Mouse (Mus musculus) midbrain, embryonic 12.5 days (tissue): Measurements from ENCODE around the gene Dmxl2. TPM values are rescaled to one million over a fixed set of nuclear protein-coding genes. Genes with fewer than 3 reads are reported as not detected.

Experiments used
- ATAC-seq: fragments of 200-750 bp; cut with Nextera tagmentation; 2 replicates; pipeline ENCODE4 v1.8.0; 2017; ENCODE audit warnings: low read depth, moderate TSS enrichment, moderate library complexity; ENCODE audit not compliant: low FRiP score
- H3K27ac ChIP-seq: fragments of 300-500 bp; sonication (generic); replicated peaks from 2 replicates; pipeline ENCODE4 v1.5.1; 2016; ENCODE audit warnings: mild to moderate bottlenecking
- H3K27me3 ChIP-seq: fragments of 300-500 bp; sonication (generic); 2 replicates; pipeline ENCODE4 v1.6.1; 2016; ENCODE audit warnings: mild to moderate bottlenecking
- H3K36me3 ChIP-seq: fragments of 300-500 bp; sonication (generic); 2 replicates; pipeline ENCODE4 v1.6.1; 2016
- H3K4me1 ChIP-seq: fragments of 300-500 bp; sonication (generic); 2 replicates; pipeline ENCODE4 v1.6.1; 2016
- H3K4me2 ChIP-seq: fragments of 300-500 bp; sonication (generic); replicated peaks from 2 replicates; pipeline ENCODE4 v1.6.1; 2016; ENCODE audit warnings: mild to moderate bottlenecking, moderate library complexity
- H3K4me3 ChIP-seq: fragments of 300-500 bp; sonication (generic); 2 replicates; pipeline ENCODE4 v1.5.1; 2016; ENCODE audit warnings: mild to moderate bottlenecking
- H3K9ac ChIP-seq: fragments of 300-500 bp; sonication (generic); replicated peaks from 2 replicates; pipeline ENCODE4 v1.6.1; 2016; ENCODE audit warnings: mild to moderate bottlenecking, moderate library complexity
- H3K9me3 ChIP-seq: fragments of 300-500 bp; sonication (generic); 2 replicates; pipeline ENCODE4 v1.6.1; 2016; ENCODE audit warnings: mild to moderate bottlenecking
- WGBS: fragments of 180-500 bp; shearing (Covaris S2); methylation state at CpG from one replicate; pipeline ENCODE4 v1.1.7; 2016; 5-methylcytosine and 5-hydroxymethylcytosine counted together
- polyA plus RNA-seq: library from polyadenylated mRNA; unstranded; fragments of >200 nt; fragmentation: Nextera tagmentation; extraction: Ambion mirVana; gene quantifications from 2 replicates; pipeline ENCODE4 v1.2.1, GENCODE M21; 2016

Gene Dmxl2
- polyA plus RNA-seq: 20.8 and 25.5 TPM in 2 replicates

DNA sequence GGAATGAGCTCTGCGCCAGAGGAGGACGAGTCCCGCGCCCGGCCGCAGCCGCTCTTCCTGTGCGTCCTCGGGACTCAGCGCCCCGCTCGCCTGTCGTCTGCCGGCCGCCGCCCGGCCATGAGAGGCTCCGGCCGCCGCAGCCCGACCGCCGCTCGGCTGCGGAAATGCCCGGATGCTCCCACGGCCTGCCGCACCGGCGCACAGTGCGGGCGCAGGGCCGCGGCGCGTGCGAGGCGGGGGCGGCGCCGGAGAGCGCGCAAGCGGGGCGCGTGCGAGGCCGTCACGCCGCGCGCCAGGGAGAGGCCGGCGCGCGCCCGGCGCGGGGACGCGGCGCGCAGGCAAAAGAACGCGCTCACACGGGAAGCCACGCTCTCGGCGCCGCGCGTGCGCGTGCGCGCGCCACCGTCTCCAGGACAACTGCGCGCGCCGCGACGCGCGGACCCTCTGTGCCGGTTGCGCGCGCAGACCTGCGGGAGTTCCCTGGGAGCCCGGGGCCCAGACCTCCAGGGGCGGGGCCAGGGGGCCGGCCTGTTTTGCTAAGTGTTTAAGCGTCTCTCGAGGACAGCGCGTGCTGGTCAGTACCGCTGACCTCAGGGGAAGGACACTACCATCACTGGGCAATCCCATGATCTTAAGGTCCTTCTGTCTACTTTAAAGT is at the start of gene Dmxl2:
Dmxl2 (minus strand) TSS at position 174 of the 658 bp plus-strand sequence.
- ATAC-seq: peak; percentile 95
- peak within 1 kb of the TSS; percentile 87 for H3K4me2 ChIP-seq
- H3K27ac ChIP-seq: peak within 1 kb of the TSS; percentile 87
- H3K9ac ChIP-seq: peak within 1 kb of the TSS; percentile 88
- peak within 1 kb of the TSS; percentile 81 for H3K4me3 ChIP-seq
- WGBS: under 1% methylated on average over 68 of the region's 99 CpGs
- H3K27me3 ChIP-seq: peaks cover 12% of the 10 kb centered on the region
- no peaks in the 10 kb centered on the region for H3K9me3 ChIP-seq
- peaks cover 20% of the 10 kb centered on the region for H3K4me1 ChIP-seq
- H3K36me3 ChIP-seq: no peaks in the 10 kb centered on the region

DNA sequence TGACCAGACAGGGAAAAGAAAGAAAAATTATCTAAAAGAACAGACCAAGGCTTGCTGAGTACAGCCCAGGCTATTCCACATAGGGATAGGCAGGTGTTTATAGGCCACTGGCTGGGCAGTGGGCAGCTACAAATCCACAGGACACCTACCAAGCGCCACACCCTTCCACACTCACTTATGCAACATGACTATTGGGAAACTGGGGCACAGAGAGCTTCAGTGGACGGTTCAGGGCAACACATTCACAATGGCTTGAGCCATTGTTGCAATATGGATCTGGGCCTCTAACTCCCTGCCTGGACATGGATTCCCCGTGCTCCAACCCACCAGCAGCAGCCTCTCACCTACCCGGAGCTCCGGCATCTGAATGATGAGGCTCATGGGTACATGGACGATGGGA is 48.0 kb upstream of the Dmxl2 start:
- no peaks in the 10 kb centered on the region for H3K4me1 ChIP-seq
- no peak overlapping the region for H3K4me3 ChIP-seq
- no peaks in the 10 kb centered on the region for H3K27me3 ChIP-seq
- H3K36me3 ChIP-seq: no peaks in the 10 kb centered on the region
- no peak overlapping the region for H3K4me2 ChIP-seq
- H3K9ac ChIP-seq: no peak overlapping the region
- 90% methylated on average over 6 of the region's 6 CpGs for WGBS
- H3K9me3 ChIP-seq: no peaks in the 10 kb centered on the region
- H3K27ac ChIP-seq: no peak overlapping the region
- ATAC-seq: no peak

DNA sequence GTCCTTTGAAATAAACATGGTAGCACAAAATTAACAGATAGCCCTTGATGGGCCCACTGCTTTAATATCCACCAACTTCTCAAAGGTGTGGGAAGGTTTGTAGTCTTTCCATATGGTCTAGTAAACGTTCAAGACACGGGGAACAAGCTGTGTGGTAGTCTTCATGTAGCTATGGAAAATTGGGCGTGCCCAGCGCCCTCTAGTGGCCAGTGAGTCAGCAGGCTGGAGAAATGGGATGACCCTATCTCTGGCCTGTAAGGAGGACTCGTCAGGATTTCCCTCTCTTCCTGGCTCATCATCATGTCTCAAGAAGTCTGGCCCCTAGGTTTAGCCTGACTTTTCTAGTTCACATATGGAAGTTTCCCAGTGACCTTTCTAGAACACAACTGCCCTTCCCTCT is 46.1 kb upstream of the Dmxl2 start:
- H3K4me3 ChIP-seq: no peak overlapping the region
- no peaks in the 10 kb centered on the region for H3K36me3 ChIP-seq
- no peaks in the 10 kb centered on the region for H3K9me3 ChIP-seq
- H3K27me3 ChIP-seq: no peaks in the 10 kb centered on the region
- H3K4me1 ChIP-seq: no peaks in the 10 kb centered on the region
- H3K4me2 ChIP-seq: no peak overlapping the region
- H3K27ac ChIP-seq: no peak overlapping the region
- H3K9ac ChIP-seq: no peak overlapping the region
- ATAC-seq: no peak
- 21% methylated on average over 5 of the region's 5 CpGs for WGBS

DNA sequence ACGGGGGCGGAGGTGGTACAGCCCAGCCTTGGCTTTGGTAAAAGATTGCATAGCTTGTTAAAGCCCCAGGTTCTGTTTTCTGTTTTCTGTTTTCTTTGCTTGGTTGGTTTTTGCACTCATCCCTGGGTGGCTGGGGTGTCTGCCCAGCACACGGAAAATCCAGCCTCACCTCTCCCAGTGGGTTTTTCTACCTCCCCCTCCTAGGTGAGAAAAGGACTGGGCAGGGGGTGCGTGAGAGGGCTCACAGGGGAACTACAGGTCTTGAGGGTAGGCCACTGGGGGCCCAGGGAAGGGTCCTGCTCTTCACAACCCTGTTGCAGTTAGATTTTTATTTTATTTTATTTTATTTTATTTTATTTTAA is 43.5 kb upstream of the Dmxl2 start:
- H3K27ac ChIP-seq: no peak overlapping the region
- H3K36me3 ChIP-seq: no peaks in the 10 kb centered on the region
- WGBS: 92% methylated on average over 4 of the region's 4 CpGs
- H3K9ac ChIP-seq: no peak overlapping the region
- no peak for ATAC-seq
- H3K4me2 ChIP-seq: no peak overlapping the region
- no peaks in the 10 kb centered on the region for H3K27me3 ChIP-seq
- no peaks in the 10 kb centered on the region for H3K9me3 ChIP-seq
- no peaks in the 10 kb centered on the region for H3K4me1 ChIP-seq
- H3K4me3 ChIP-seq: no peak overlapping the region

DNA sequence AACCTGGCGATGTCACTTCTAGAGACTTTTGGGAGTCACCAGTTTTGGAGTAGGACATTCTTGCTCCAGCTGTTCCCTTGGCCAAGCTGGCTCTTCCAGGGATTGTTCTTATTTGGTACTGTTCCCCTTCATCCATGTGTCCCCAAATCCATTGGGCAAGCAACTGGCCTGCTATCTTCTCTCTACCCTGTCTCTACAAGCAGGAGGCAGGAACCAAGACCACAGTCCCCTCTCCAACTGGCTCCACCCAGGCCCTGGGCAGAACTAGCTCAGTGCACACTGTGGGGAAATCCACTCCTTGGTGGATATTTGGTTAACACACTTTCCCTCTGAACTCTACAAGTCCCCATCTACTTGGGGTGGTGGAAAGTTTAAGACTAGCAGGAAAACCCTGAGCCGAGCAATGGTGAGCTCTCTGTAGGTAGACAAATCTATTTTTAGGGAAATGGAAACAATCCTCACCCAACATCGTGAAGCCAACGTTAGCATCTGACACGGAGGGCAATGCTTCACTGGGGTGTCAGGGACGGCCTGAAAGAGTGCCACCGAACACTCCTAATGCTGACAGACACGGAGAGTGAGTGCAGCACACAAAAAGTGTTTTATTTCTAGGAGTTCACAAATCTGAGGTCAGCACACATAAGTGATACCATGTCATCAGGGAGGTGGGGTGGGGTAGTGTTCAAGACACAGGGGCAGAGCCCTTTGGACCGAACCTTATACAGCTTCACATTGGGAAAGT is 43.0 kb upstream of the Dmxl2 start:
- Histone ChIP-seq H3K27me3 (no peaks in the 10 kb centered on the region), H3K27ac (no peak overlapping the region), H3K9me3 (no peaks in the 10 kb centered on the region), H3K36me3 (no peaks in the 10 kb centered on the region), H3K4me2 (no peak overlapping the region), H3K4me1 (no peaks in the 10 kb centered on the region), H3K4me3 (no peak overlapping the region), H3K9ac (no peak overlapping the region)
- 86% methylated on average over 9 of the region's 9 CpGs for WGBS
- no peak for ATAC-seq

DNA sequence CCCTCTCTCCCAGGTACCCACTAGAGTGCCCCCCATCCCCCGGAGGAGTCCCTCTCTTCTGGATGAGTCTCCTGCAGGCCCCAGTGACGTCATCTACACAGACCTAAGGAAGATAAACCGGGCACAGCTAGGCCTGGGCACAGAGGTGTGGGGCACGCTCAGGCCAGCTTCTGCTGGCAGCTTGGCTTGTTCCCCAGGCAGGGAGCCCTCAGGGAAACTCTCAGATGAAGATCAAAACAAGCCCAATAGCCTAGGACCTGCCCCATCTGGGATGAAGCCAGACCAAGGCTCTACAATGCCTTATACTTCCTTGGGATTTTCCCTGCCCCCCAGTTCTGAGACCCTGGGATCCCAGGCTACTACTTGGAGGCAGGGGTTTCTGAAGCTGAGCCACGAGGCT is 39.4 kb upstream of the Dmxl2 start:
- Histone ChIP-seq H3K9me3 (no peaks in the 10 kb centered on the region), H3K4me2 (no peak overlapping the region), H3K27me3 (no peaks in the 10 kb centered on the region), H3K27ac (no peak overlapping the region), H3K4me3 (no peak overlapping the region), H3K9ac (no peak overlapping the region), H3K36me3 (no peaks in the 10 kb centered on the region), H3K4me1 (peaks cover 5% of the 10 kb centered on the region; the same call in 1 of the 2 replicates)
- WGBS: 75% methylated on average over 5 of the region's 5 CpGs
- ATAC-seq: no peak

DNA sequence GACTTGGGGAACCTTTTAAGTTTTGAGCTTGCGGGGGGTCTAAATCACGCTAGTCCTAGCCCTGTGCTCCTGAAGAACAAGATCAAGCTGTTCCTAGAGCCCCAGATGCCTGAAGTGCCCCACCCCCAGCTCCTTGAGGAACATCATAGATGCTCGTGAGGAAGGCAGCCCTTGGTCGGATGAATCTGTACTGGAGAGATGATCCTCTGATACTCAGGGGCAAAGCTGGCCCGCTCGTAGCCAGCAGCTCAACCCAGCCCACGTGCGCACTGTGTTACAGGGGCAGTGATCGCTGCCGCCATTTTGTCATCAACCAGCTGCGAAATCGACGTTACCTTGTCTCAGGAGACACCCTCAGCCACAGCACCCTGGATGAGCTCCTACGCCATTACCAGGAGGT is 37.3 kb upstream of the Dmxl2 start, which contains the start of gene Sh2d7:
Sh2d7 (plus strand) TSS at position 301 of the 400 bp plus-strand sequence.
- Histone ChIP-seq H3K4me3 (no peak within 1 kb of the TSS), H3K9me3 (no peaks in the 10 kb centered on the region), H3K4me2 (no peak within 1 kb of the TSS), H3K27ac (no peak within 1 kb of the TSS), H3K36me3 (no peaks in the 10 kb centered on the region), H3K4me1 (peaks cover 14% of the 10 kb centered on the region; the same call in 1 of the 2 replicates), H3K9ac (no peak within 1 kb of the TSS), H3K27me3 (no peaks in the 10 kb centered on the region)
- ATAC-seq: no peak
- WGBS: 95% methylated on average over 14 of the region's 14 CpGs

DNA sequence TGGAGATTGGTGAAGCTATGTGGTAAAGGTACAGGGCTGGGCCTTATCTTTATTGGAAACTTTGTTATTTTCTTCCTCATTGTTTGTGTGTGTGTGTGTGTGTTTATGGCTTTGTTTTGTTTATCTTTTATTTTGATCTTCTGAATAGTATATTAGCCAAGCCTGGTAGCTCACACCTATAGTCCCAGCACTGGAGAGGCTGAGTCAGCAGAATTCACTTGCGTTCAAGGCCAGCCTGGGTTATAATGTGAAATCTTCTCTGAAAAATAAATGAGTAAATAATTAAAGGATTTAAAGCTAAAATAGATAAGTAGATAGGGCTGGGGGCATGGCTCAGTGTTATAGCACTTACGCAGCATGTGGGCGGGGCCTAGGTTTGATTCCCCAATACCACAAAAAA is 36.8 kb upstream of the Dmxl2 start:
- 96% methylated on average over 3 of the region's 3 CpGs for WGBS

DNA sequence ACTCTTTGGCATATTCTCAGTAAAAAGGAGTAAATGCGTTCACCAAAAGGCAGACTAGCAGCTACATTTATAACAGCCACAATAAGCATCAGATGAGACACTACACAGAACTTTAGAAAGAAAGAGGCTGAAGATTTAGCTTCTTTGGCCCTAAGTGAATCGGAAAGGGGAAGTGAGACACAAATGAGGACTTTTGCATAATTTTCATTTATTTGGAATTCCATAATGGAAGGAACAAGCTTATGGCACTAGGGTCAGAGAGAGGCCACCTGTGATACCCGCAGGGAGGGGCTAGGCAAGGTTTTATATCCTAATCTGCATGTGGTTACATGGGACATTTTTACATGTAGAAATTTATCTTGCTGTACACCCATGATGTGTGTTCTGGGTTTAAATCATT is 36.1 kb upstream of the Dmxl2 start:
- ATAC-seq: no peak
- H3K27ac ChIP-seq: no peak overlapping the region
- 85% methylated on average over 3 of the region's 3 CpGs for WGBS

More for the DNA sequence above, 36.8 kb upstream of the Dmxl2 start:
- Histone ChIP-seq H3K4me2 (no peak overlapping the region), H3K27ac (no peak overlapping the region), H3K36me3 (no peaks in the 10 kb centered on the region), H3K9me3 (no peaks in the 10 kb centered on the region), H3K4me1 (peaks cover 16% of the 10 kb centered on the region; the same call in 1 of the 2 replicates), H3K4me3 (no peak overlapping the region), H3K9ac (no peak overlapping the region), H3K27me3 (no peaks in the 10 kb centered on the region)
- no peak for ATAC-seq

DNA sequence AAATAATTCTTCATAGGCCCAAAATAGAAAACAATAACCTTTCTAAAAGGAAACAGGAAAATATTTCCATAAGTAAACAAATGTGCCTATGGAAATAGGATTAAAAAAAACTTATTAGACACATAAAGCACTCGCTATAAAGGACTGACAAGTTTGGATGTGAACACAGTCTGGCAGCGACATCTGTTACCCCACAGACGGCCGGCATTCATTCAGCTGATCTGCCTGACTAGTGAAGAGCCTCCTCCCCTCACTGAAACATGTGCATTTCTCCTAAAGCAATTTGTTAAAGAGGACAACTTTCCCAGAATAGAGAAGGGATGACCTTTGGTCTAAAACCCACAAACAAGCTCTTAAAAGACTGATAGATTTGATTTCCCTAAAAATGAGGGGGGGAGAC is 35.6 kb upstream of the Dmxl2 start:
- Histone ChIP-seq H3K36me3 (no peaks in the 10 kb centered on the region), H3K27ac (no peak overlapping the region), H3K4me2 (no peak overlapping the region), H3K4me1 (peaks cover 16% of the 10 kb centered on the region; the same call in 1 of the 2 replicates), H3K9me3 (no peaks in the 10 kb centered on the region), H3K4me3 (no peak overlapping the region), H3K9ac (no peak overlapping the region), H3K27me3 (no peaks in the 10 kb centered on the region)
- ATAC-seq: no peak
- WGBS: 30% methylated on average over 4 of the region's 4 CpGs

More for the DNA sequence above, 36.1 kb upstream of the Dmxl2 start:
- H3K9me3 ChIP-seq: no peaks in the 10 kb centered on the region
- H3K4me1 ChIP-seq: peaks cover 16% of the 10 kb centered on the region; the same call in 1 of the 2 replicates
- H3K36me3 ChIP-seq: no peaks in the 10 kb centered on the region
- no peak overlapping the region for H3K9ac ChIP-seq
- H3K4me3 ChIP-seq: no peak overlapping the region
- no peaks in the 10 kb centered on the region for H3K27me3 ChIP-seq
- H3K4me2 ChIP-seq: no peak overlapping the region

DNA sequence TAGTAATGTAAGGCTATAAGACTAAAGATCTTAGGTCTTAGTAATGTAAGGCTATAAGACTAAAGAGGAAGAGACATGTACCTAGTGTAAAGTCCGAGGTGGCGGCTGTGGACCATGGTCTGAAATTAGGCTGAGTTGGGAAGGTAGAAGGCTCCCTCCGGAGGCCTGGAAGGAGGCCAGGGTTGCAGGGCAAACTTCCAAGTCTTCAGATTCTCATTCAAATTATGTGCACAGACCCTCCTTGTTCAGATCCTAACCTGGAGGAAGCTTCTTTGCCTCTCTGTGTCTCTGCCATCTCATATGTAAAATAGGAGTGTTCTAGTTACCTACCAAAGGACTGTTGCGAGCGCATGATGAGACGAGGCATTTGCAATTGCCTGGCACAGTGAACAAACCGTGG is 34.8 kb upstream of the Dmxl2 start:
- Histone ChIP-seq H3K9me3 (no peaks in the 10 kb centered on the region), H3K36me3 (no peaks in the 10 kb centered on the region), H3K27ac (no peak overlapping the region), H3K4me2 (no peak overlapping the region), H3K27me3 (no peaks in the 10 kb centered on the region), H3K4me3 (no peak overlapping the region), H3K4me1 (peaks cover 16% of the 10 kb centered on the region; the same call in 1 of the 2 replicates), H3K9ac (no peak overlapping the region)
- no peak for ATAC-seq
- WGBS: 82% methylated on average over 7 of the region's 7 CpGs

DNA sequence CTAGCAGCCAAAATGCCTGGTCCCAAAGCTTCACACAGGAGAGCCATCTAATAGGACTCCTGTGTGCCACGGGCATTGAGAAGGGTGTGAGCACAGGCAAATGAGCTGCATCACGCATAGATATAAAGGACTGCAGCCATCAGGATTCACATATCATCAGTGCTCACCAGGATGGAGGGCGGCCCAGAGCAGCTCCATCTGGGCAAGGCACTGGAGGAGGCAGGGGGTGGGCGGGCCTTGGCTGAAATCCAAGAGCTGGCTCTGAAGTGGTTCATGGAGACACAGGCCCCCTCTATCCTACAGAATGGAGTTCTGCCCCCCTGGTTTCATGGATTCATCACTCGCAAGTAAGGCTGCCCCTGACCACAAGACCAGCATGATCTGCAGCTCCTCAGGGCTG is 32.5 kb upstream of the Dmxl2 start:
- H3K27ac ChIP-seq: no peak overlapping the region
- ATAC-seq: peak; percentile 63
- no peaks in the 10 kb centered on the region for H3K27me3 ChIP-seq
- WGBS: 68% methylated on average over 5 of the region's 5 CpGs
- H3K4me2 ChIP-seq: no peak overlapping the region
- H3K9ac ChIP-seq: no peak overlapping the region
- peaks cover 16% of the 10 kb centered on the region; the same call in 1 of the 2 replicates for H3K4me1 ChIP-seq
- H3K36me3 ChIP-seq: no peaks in the 10 kb centered on the region
- no peaks in the 10 kb centered on the region for H3K9me3 ChIP-seq
- no peak overlapping the region for H3K4me3 ChIP-seq
